Mouse (Mus musculus): ENCODE data around the gene Glb1. TPM values are rescaled to one million over a fixed set of nuclear protein-coding genes. Genes with fewer than 3 reads are reported as not detected.
"Not testable (repeated sequence)": the region's sequence is repeated elsewhere in the genome, so short reads cannot be mapped to it uniquely, and the experiment has no call there.

The Glb1 gene
- total RNA-seq, 2 experiments from 2014 or later, result 38.4 to 42.1 TPM

- ATAC-seq (replicated peaks; ENCODE audit: poor library complexity), result not testable (repeated sequence)
Measured at GRCm38 (mm10) chr9:114394136-114394535, 6.7 kb upstream of the Glb1 start.

GRCm38 (mm10) chr9:114394677-114395076, 6.2 kb upstream of the Glb1 start:
- no peak for ATAC-seq (replicated peaks; ENCODE audit: poor library complexity)

GRCm38 (mm10) chr9:114395258-114395657, 5.6 kb upstream of the Glb1 start:
- peak; percentile 45 for ATAC-seq (replicated peaks; ENCODE audit: poor library complexity)

- no peak for ATAC-seq (replicated peaks; ENCODE audit: poor library complexity)
Measured at GRCm38 (mm10) chr9:114399680-114400079, 1.2 kb upstream of the Glb1 start.

- no peak for ATAC-seq (replicated peaks; ENCODE audit: poor library complexity)
Measured at GRCm38 (mm10) chr9:114400588-114400948, 308 bp upstream of the Glb1 start.

- ATAC-seq (replicated peaks; ENCODE audit: poor library complexity), result peak; percentile 51
Measured at GRCm38 (mm10) chr9:114401685-114402080, 807 bp downstream of the Glb1 start.

- ATAC-seq (replicated peaks; ENCODE audit: poor library complexity), result no peak
Measured at GRCm38 (mm10) chr9:114407676-114408075, 6.8 kb downstream of the Glb1 start.

- no peak for ATAC-seq (replicated peaks; ENCODE audit: poor library complexity)
Measured at GRCm38 (mm10) chr9:114410313-114410862, 9.5 kb downstream of the Glb1 start.

- ATAC-seq (replicated peaks; ENCODE audit: poor library complexity), result no peak
Measured at GRCm38 (mm10) chr9:114411295-114411694, 10.4 kb downstream of the Glb1 start.

- ATAC-seq (replicated peaks; ENCODE audit: poor library complexity), result no peak
Measured at GRCm38 (mm10) chr9:114412406-114412805, 11.5 kb downstream of the Glb1 start.

GRCm38 (mm10) chr9:114413866-114414265, 13.0 kb downstream of the Glb1 start:
- no peak for ATAC-seq (replicated peaks; ENCODE audit: poor library complexity)

- peak; percentile 79 for ATAC-seq (replicated peaks; ENCODE audit: poor library complexity)
Measured at GRCm38 (mm10) chr9:114415701-114416100, 14.8 kb downstream of the Glb1 start.

- ATAC-seq (replicated peaks; ENCODE audit: poor library complexity), result no peak
Measured at GRCm38 (mm10) chr9:114416646-114417517, 16.0 kb downstream of the Glb1 start.

GRCm38 (mm10) chr9:114418187-114418586, 17.3 kb downstream of the Glb1 start:
- peak; percentile 86 for ATAC-seq (replicated peaks; ENCODE audit: poor library complexity)

GRCm38 (mm10) chr9:114420443-114420842, 19.6 kb downstream of the Glb1 start:
- ATAC-seq (replicated peaks; ENCODE audit: poor library complexity), result no peak

GRCm38 (mm10) chr9:114421045-114421444, 20.2 kb downstream of the Glb1 start:
- no peak for ATAC-seq (replicated peaks; ENCODE audit: poor library complexity)

- ATAC-seq (replicated peaks; ENCODE audit: poor library complexity), result no peak
Measured at GRCm38 (mm10) chr9:114421797-114422196, 20.9 kb downstream of the Glb1 start.

- no peak for ATAC-seq (replicated peaks; ENCODE audit: poor library complexity)
Measured at GRCm38 (mm10) chr9:114425576-114425975, 24.7 kb downstream of the Glb1 start.

- no peak for ATAC-seq (replicated peaks; ENCODE audit: poor library complexity)
Measured at GRCm38 (mm10) chr9:114426201-114426600, 25.3 kb downstream of the Glb1 start.

- no peak for ATAC-seq (replicated peaks; ENCODE audit: poor library complexity)
Measured at GRCm38 (mm10) chr9:114427425-114427824, 26.5 kb downstream of the Glb1 start.

GRCm38 (mm10) chr9:114428103-114428834, 27.4 kb downstream of the Glb1 start:
- ATAC-seq (replicated peaks; ENCODE audit: poor library complexity), result peak; percentile 62

- peak; percentile 17; the same call in 1 of the 2 replicates for ATAC-seq (replicated peaks; ENCODE audit: poor library complexity)
Measured at GRCm38 (mm10) chr9:114435668-114436067, 34.8 kb downstream of the Glb1 start.

All from megakaryocyte progenitor cell, adult 5-6 weeks (primary cell).